Mouse (Mus musculus): ENCODE results near the gene Trim65. TPM values are rescaled to one million over a fixed set of nuclear protein-coding genes. Genes with fewer than 3 reads are reported as not detected.

Trim65 gene
- total RNA-seq, 4 experiments from 2014 or later, result 9.6 to 13.7 (median 13.1) TPM

DNA sequence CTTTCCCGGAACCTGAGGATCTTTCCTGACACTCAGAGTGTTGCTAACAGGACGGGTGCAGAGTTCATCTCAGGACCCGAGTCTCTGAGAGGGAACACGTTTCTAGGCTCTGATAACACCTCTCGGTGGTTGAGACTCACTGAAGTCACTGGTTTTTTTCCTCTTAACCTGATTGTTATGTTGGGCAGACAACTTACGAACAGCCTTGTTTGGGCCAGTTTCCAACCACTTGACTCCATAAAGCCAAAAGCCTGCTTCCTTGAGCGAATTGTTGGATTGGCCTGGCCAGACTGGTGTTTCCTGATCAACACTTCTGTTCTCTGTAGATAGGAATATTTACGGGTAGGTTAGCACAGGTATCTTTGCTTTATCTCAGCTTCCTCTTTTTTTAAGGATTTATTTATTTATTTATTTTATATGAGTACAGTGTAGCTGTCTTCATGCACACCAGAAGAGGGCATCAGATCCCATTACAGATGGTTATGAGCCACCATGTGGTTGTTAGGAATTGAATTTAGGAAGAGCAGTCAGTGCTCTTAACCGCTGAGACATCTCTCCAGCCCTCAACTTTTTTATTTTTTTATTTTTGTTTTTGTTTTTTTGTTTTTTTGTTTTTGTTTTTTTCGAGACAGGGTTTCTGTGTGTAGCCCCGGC, 42.1 kb downstream of the Trim65 start:
- DNase-seq, result no peak

DNA sequence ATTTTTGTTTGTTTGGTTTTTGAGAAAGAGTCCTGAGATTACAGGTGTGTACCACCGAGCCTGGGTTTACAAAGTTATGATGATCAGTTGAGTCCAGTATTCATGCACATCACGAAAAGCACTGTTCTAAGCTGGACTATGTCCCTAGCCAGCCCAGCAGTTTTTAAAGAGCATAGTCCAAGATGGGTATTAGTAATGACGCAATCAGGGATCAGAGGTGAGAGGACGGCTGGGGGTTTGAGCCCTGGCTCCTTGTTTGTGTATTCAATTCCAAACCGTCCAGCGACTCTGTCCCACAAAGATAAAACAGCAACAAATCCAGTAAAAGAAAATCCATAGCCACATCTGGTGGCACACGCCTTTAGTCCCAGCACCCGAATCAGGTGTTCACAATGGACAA, 42.7 kb downstream of the Trim65 start:
- DNase-seq, result no peak

DNA sequence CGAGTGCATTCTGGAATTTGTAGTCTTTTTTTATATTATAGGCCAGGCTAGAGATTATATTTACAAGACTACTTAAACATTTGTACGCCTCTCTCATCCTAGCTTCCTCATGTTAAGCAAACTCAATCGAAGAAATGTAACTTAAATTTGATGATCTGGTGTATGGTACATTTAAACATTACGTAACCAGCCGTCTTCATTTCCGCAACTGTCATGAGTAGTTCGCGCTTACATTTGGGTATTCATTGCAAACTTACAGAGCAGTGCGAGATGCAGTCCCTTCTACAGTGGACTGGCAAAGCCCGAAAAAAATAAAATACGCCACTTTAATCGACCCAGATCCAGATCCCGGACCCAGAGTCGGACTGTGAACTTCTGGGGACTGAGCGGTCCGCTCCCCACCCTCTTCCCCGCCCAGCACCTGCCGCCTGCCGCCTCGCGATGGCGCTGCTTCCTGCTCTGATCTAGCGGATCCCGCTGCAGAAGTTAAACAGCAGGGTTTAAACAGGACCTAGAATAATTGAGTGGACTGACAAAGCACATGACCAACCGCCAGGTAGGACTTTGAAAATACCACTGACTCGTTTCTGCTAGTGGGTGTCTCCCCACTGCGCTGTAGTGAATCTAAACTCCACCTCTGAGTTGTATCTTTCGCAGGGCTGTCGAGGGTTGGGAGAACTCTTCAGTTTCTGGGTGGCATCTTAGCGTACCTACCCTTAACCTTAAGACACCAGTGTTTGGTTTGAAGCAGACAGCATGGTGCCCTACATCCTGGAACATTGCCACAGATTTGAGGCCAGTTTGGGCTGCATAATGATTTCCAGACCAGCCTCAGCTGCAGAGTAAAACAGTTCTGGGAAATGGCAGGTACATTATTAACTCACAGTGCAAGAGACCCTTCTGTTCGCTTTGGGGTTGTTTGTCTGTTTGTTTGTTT, 43.5 kb downstream of the Trim65 start:
- DNase-seq, result peak; percentile 80

DNA sequence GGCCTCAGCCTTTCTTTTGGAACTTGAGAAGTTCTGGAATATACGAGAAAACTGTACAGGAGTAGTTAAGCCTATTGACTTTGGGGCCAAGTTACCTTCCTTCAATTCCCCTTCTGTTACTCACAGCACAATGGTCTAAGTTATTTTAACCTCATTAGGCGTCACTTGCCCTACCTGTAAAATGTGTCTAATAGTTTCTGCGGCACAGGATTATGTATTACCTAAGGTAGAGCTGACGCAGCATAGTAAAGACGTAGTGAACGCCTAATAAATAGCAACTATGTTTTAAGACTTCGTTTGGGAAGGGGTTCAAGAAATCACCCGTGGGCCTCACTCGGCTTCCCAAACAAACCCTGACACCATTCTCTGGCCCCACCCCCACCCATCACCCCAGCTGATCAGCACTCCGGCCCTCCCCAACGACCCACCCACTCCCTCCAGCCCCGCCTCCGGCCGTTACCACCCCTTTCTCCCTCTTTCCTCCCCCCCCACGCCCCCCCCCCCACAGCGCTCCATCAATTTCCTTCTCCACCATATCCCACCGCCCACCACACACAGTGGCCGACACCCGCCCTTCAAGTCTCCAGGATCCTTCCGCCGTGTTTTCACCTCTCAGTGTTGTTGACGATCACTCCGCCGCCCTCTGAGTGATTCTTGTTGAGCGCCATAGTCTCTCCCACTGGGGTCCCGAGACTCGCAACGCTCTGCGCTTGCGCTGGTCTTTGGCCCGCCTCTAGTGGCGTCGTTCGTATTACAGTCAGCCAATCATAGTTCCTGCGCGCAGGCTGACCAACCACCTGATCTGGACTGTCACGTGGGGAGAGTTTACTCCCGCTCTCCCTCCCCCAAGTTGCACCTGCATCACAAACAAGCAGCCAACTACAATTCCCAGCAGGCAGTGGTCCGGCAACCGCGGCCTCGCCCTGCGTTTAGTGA, 44.4 kb downstream of the Trim65 start, which contains the start of gene Wbp2:
Gene Wbp2 (minus strand): TSS at position 738 of the 936 bp plus-strand sequence.
- DNase-seq, result peak; percentile 99

DNA sequence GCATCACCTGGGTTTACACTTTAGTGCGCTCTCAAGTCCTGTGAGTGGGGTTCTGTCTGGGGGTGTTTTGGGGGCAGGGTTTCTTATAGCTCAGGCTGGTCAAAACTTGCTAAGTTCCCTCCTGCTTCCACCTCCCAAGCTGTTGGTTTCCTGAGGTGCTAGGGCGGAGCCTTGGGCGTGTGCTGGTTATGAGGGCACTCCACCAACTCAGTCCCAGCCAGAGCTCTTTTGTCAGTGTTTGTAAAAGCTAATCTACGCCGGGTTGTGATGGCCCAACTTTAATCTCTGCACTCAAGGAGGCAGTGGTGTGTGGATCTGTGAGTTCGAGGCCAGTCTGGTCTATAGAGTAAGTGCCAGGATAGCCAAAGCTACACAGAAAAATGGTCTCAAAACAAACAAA, 46.8 kb downstream of the Trim65 start:
- DNase-seq, result no peak

DNA sequence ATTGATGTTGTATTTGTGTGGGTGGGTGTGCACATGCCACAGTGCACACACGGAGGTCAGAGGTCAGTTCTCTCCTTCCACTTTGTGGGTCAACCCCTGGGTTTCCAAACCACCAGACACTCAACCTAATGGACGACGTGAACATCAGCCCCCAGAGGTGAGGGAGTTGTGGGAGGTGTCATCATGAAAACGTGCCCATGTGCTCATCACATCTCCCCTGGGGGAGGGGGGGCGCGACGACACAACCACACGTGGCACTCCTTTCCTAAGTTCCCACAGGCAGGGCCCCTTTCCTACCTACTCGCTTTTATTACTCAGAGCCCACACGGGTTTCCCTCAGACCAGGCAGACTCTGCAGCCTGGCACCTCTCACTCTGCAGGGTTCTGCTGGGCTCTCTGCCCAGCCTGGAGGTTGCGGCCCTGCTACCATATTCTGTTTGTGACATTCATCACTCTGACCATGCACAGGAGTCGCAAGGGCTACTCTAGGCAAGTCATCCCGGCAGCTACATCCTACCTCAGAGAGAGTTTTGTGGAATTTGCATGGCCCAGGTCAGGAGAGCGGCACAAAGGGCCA, 47.7 kb downstream of the Trim65 start:
- no peak for DNase-seq

DNA sequence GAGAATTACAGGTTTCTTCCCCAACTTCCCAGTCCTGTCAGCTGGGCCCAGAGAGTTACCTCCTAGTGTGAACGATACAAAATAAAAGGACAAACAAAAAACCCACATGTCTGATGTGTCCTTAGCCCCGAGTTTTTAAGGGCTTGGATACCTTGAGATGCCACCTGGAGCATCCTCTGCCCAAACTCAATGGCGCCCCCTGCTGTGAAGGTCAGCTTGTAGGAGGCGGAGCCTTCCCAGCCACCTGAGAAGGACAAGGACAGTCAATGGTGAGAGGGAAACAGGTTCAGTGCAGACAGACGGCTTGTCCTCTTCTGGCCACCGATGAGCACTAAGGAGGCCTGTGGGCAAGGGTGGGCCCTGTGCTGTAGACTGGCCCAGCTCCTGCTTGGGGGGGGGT, 49.8 kb downstream of the Trim65 start:
- DNase-seq, result no peak

DNA sequence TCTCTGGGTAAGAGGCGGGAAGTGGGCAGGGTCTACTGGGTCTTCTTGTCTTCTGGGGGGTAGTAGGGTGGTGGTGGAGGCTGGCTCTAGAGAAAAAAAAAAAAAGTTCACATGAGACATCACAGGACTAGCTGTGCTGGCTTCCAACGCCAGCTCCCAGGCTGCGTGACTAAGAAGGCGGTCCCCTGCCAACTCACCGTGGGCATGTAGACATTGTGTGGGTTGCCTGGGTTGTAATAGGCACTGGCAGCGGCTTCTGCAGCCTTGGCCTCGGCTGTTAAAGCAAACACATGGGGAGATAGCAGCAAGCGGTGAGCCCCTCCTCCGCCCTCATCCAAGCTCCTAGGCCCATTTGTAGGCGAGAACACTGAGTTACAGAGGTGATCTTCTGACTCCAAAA, 51.4 kb downstream of the Trim65 start:
- no peak for DNase-seq

DNA sequence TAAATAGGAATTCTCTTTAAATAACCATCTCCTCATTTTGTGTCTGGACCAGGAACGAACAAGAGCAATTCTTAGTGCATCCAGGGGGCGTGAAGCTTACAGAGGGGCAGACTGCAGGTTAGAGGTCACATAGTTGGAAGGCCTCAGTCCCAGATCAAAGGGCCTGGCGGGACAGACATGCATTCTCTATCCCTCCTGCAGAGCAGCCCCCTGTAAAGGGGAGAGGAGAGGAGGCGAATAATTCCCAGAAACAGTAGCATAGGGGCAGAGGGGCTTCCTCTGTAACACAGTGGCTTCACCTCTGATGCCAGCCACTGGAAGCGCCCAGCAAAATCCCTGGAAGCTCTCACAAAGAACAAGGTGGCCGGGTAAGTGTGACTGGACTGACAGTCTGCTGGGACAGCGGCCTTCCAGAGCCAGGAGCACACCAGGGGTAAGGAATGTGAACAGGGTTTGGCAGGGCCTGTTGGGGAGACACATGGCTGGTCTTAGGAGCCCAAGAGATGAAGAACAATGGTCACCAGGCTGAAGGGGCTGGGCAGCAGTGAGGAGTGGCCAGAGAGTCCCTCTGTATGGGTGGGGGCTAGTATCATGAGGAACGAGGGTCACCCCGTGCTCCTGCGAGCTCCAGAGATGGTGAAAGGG, 52.1 kb downstream of the Trim65 start:
- DNase-seq, result no peak

DNA sequence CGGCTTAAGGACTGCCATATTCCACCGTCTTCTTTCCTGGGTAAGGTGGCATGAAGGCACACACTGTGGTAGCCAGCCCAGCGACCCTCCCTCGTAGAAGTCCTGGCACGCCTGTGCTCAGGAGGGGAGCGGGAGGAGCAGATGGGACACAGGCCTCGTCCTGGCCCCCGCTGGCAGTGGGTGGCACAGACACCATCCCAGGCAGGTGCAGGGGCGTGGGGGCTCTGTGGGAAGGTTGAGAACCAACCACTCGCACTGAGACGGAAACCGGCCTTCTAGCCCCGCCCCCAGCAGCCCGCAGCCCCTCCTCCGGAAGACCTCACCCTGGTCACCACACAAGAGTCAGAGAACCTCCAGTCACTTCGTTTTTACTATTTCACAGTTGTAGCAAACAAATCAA, 52.7 kb downstream of the Trim65 start:
- no peak for DNase-seq

DNA sequence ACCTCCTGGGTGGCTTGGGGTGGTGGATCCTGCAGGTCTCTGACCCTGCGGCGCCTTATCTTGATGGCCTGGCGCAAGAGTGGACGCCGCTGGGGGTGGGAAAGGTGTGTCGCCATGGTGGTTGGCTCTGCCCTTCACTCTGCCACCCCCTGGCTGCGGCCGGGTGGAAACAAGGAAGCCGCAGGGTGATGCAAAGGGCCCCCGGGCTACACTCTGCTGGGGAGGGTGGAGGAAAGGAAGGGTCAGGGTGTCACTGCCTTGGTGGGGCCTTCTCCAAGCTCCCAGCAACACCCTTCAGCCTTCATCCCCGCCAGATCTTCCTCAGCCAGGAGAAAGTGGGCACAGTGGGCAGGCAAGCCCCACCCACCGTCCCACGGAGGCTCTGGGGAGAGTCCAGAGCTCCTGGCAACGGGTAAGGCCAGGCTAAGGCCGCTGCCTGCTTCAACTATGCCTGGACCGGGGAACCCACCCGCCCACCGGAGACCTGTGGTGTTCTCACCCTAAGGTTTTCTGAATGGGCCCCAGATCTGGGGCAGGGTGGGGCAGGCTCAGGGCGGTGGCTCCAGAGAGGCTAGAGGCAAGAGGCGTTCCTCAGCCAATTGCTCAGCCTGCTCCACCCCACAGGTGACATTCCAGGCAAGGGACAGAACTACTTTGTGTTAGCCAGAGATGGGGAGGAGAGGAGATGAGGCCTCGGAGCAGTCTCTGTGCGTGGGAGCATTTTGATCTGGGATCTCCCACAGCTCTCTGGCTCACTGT, 53.3 kb downstream of the Trim65 start, which contains the start of gene Unc13d:
Gene Unc13d (minus strand): TSS at position 516 of the 759 bp plus-strand sequence.
- no peak for DNase-seq

DNA sequence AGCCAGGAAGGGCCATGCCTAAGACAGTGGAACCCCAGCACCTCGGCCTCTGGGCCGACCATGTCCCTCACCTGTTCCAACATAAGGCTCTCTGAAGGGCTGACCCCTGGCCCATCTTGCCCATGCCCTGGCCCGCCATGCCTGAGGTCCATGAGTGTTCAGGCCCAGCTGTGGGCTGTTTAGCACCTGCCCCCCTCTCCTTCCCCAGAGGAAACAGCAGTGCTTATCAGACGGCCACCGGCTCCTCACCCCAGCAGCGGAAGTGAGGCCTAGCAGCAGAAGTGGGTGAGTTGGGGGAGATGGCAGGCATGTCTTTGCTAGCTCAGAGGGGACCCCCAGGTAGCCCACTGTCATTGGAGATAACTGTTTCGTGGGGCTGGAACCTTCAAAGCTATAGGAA, 54.1 kb downstream of the Trim65 start:
- no peak for DNase-seq

DNA sequence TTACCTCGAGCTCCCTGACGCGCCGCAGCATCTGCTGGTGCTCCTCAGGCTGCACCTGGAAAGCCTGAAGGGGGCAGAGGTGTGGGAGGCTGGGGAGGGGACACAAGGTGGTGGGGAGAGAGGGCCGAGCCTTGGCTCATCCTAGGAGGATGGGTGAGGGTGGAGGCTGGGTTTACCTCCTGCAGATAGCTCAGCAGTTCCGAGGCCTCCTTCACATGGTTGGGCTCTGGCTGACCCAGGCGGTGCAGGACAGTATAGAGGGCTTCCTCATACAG, 54.7 kb downstream of the Trim65 start:
- DNase-seq, result no peak

DNA sequence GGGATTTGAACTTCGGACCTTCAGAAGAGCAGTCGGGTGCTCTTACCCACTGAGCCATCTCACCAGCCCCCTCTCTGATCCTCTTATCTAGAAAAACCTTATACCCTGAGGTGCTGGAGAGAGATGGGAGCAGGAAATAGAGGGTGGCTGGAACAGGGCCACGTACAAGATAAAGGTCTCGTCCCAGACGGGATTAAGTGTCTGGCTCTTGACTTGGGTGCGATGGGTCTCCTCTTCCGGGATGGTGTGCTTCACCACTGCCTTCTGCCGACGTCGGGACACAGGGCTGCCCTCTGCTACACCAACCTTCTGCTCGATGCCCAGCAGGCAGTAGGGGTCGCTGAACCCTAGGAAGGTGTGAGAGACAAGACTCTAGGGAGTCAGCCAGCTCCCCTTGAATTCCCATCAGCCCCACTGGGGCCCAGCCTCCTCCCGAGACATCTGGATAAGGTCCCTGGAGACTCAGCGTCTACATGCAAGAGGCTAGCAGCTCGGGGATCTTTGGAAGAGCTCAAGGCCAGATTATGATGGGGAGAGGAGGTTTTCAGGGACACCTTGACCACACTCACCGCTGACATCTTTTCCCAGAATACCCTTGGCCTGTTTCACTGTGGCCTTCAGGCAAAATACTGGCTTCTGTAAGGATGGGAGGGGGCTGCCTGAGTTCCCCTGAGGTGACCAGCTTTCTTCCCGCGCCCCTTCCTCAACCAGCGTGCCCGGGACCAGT, 55.2 kb downstream of the Trim65 start:
- no peak for DNase-seq

DNA sequence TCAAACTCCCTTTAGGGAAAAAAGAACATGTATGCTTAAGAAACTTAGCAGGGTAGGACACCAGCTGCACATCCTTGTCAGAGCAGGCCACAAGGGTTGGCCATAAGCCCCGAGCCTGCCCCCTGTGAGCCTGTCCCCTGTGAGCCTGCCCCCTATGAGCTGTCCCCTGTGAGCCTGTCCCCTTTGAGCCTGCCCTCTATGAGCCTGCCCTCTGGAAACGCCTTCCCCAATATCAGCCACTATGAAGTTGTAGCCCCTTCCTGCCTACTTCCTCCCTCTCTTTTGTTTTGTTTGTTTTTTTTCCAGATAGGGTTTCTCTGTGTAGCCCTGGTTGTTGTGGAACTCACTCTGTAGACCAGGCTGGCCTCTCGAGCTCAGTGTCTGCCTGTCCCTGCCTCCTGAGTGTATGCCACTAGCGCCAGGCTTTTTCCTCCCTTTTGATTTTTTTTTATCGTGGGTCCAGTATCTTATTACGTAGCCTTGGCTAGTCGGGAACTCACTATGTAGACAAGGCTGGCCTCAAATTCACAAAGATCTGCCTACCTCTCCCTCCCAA, 56.4 kb downstream of the Trim65 start:
- DNase-seq, result no peak

DNA sequence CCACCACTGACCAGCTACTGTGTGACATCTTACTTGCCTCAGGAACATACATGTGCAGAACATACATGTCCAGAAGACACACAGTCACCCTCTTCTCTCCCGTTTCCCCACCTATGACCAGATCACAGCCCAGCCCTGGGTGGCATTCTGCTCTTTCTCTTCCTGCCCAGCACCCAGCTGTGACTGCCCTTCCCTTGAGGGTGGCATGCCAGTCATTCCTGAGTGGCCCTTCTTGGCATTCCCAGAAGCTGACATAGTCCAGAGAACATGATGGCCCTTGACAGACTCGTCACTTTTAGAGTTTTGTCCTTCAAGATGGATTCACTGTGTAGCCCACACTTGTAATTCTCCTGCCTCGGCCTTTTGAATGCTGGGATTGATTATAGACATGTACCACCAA, 58.3 kb downstream of the Trim65 start:
- DNase-seq, result no peak

Data from adrenal gland, adult 8-10 months (tissue).